Mouse (Mus musculus) kidney, adult 2 months (tissue): ENCODE measurements around the gene Ciao2a.

Experiments used
- CTCF ChIP-seq: fragments of 200-500 bp; conservative IDR thresholded peaks from 2 replicates; pipeline ENCODE4 v1.5.1; 2011; ENCODE audit warnings: low read depth, mild to moderate bottlenecking, control low read depth, low read length, moderate library complexity, mixed read lengths; ENCODE audit not compliant: insufficient read depth, insufficient read length
- POLR2A ChIP-seq: fragments of 200-500 bp; IDR thresholded peaks from one replicate; pipeline ENCODE4 v1.6.1; 2011; ENCODE audit warnings: low read depth, low read length, control low read depth

GRCm38 (mm10) chr9:66153594-66153993 is 27.2 kb downstream of the Ciao2a start:
- TF ChIP-seq POLR2A: no peak
- no peak for TF ChIP-seq CTCF
